Mouse (Mus musculus): ENCODE results near the gene Krtap9-1.

DNA sequence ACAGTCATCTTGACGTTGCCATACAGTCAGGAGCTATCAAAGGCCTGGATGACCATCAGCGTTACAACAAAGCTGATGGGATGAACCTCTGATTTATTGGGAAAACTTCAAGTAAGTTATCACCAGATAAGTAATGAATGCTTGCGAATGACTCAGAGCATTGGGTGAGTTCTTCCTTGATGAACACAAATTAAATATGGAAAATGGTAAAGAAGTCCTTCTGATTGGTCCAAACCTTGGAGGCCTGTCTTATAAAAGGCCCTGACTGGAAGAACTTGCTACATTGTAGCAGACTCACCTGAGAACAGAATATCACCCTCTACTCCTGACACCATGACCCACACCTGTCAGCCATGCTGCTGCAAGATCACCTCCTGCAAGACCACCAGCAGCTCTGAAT is 41.3 kb downstream of the Krtap9-1 start, which contains the start of gene Gm11565:
- TF ChIP-seq CTCF (IDR thresholded peaks at IDR 0.05) (no peak), EP300 (IDR thresholded peaks at IDR 0.05) (no peak)

Measured in lung, postnatal 0 days (tissue).